In genomic region chr8:116078849-116079407, GRCm38 (mm10) we compare ENCODE assay signal across 22 mouse cellular contexts.
DNase-seq lines count a peak whose midpoint lies in the region; ATAC-seq and TF ChIP-seq lines count a peak whose summit lies in the region.
"Had no signal": no experiment of that assay in that cellular context is flagged by ENCODE, and none has a peak within 500 bp of the region (broad histone marks: within the 10 kb centered on the region; RNA-seq: fewer than 3 reads in every experiment).

No protein-coding gene starts in this region.

- H3K27ac ChIP-seq in embryonic facial prominence, embryonic 13.5 days: peak overlapping the region; percentile 69
- no peak overlapping the region for H3K27ac ChIP-seq in intestine, postnatal 0 days (ENCODE audit: low read depth, low read length)
- H3K27ac ChIP-seq: gastrocnemius, adult 2 months; hindbrain, embryonic 13.5 days; kidney, embryonic 15.5 days; limb, embryonic 12.5 days; liver, embryonic 12.5 days had no signal

- H3K4me1 ChIP-seq in embryonic facial prominence, embryonic 13.5 days: peaks cover 11% of the 10 kb centered on the region
- no peaks in the 10 kb centered on the region for H3K4me1 ChIP-seq in intestine, postnatal 0 days (replicated peaks; ENCODE audit: control insufficient read depth, insufficient read depth, low read length)
- H3K4me1 ChIP-seq: heart, embryonic 12.5 days; hindbrain, embryonic 13.5 days; kidney, embryonic 15.5 days; limb, embryonic 12.5 days; liver, embryonic 12.5 days had no signal

- 44% methylated on average over 5 of the region's 5 CpGs for WGBS in embryonic facial prominence, embryonic 13.5 days
- WGBS in intestine, postnatal 0 days: 48% methylated on average over 5 of the region's 5 CpGs

- H3K36me3 ChIP-seq in embryonic facial prominence, embryonic 13.5 days: no peaks in the 10 kb centered on the region
- no peaks in the 10 kb centered on the region for H3K36me3 ChIP-seq in intestine, postnatal 0 days (ENCODE audit: control insufficient read depth, insufficient read depth)
- H3K36me3 ChIP-seq: G1E; heart, embryonic 12.5 days; hindbrain, embryonic 13.5 days; kidney, embryonic 15.5 days; limb, embryonic 12.5 days; liver, embryonic 12.5 days had no signal

- H3K4me2 ChIP-seq in embryonic facial prominence, embryonic 13.5 days: no peak overlapping the region
- no peak overlapping the region for H3K4me2 ChIP-seq in intestine, postnatal 0 days (replicated peaks; ENCODE audit: low read depth)
- H3K4me2 ChIP-seq: heart, embryonic 12.5 days; hindbrain, embryonic 13.5 days; kidney, embryonic 15.5 days; limb, embryonic 12.5 days; liver, embryonic 12.5 days had no signal

- no peak overlapping the region for H3K9ac ChIP-seq in embryonic facial prominence, embryonic 13.5 days
- no peak overlapping the region for H3K9ac ChIP-seq in intestine, postnatal 0 days (ENCODE audit: low read depth, low read length)
- H3K9ac ChIP-seq: heart, embryonic 12.5 days; hindbrain, embryonic 13.5 days; kidney, embryonic 15.5 days; limb, embryonic 12.5 days; liver, embryonic 12.5 days had no signal

- H3K4me3 ChIP-seq in embryonic facial prominence, embryonic 13.5 days: no peak overlapping the region
- H3K4me3 ChIP-seq in intestine, postnatal 0 days (ENCODE audit: low read depth, low read length): no peak overlapping the region
- H3K4me3 ChIP-seq: gastrocnemius, adult 2 months; heart, embryonic 12.5 days; hindbrain, embryonic 13.5 days; kidney, embryonic 15.5 days; limb, embryonic 12.5 days; liver, embryonic 12.5 days had no signal

- ATAC-seq in embryonic facial prominence, embryonic 13.5 days (ENCODE audit: insufficient number of reproducible peaks, insufficient read depth, low FRiP score, low TSS enrichment, low read depth): no peak
- 0 out of 2 replicates have a peak, but pooled peaks have one; percentile 13 for ATAC-seq in intestine, postnatal 0 days
- ATAC-seq: inflammation-experienced regulatory T-cells, adult 6 months; liver, embryonic 12.5 days; midbrain, embryonic 16.5 days had no signal

- TF ChIP-seq CTCF in intestine, postnatal 0 days (IDR thresholded peaks at IDR 0.05; ENCODE audit: low read depth): no peak

- DNase-seq in 3134 (ENCODE audit: extremely low read depth, insufficient read length, low spot score) (peak; percentile 57), 3T3-L1 (ENCODE audit: low read depth, low spot score) (peak; percentile 91)
- no peak for DNase-seq in ovary, adult 18-20 months (ENCODE audit: low spot score)
- no peak for DNase-seq in adrenal gland, postnatal 10 days
- no peak for DNase-seq in gastrocnemius, postnatal 25 days
- DNase-seq: cerebellum, adult 9-10 months; gastrocnemius, adult 2 months; heart, postnatal 14 days; kidney, postnatal 4 days; layer of hippocampus, adult 9-11 months; lung, postnatal 14 days; thymus, adult 2 months had no signal

- H3K9me3 ChIP-seq in embryonic facial prominence, embryonic 13.5 days: no peaks in the 10 kb centered on the region
- H3K9me3 ChIP-seq in intestine, postnatal 0 days (ENCODE audit: control insufficient read depth): no peaks in the 10 kb centered on the region
- H3K9me3 ChIP-seq: heart, embryonic 12.5 days; hindbrain, embryonic 13.5 days; kidney, embryonic 15.5 days; limb, embryonic 12.5 days; liver, embryonic 12.5 days had no signal

- H3K27me3 ChIP-seq in embryonic facial prominence, embryonic 13.5 days: no peaks in the 10 kb centered on the region
- no peaks in the 10 kb centered on the region for H3K27me3 ChIP-seq in intestine, postnatal 0 days (replicated peaks; ENCODE audit: control insufficient read depth, insufficient read depth, low read length)
- H3K27me3 ChIP-seq: heart, embryonic 12.5 days; hindbrain, embryonic 13.5 days; kidney, embryonic 15.5 days; limb, embryonic 12.5 days; liver, embryonic 12.5 days had no signal

Comparison
In these comparisons a context has a peak if more than half of its experiments do, and no peak if none do; other contexts are left out.
1. DNase-seq: peak in 3134 (single experiment) and 3T3-L1 (single experiment); none in ovary, adult 18-20 months (single experiment), adrenal gland, postnatal 10 days (single experiment) and gastrocnemius, postnatal 25 days (single experiment).